Mouse (Mus musculus) MEL-GATA-1-ER (cell line): Measurements from ENCODE around the gene Cfap43.

ENCODE experiments used
- DNase-seq: peaks from one replicate; pipeline ENCODE4 v3.0.0-alpha.2; 2012; ENCODE audit warnings: low read depth; ENCODE audit errors: extremely low read depth

The Cfap43 gene

GRCm38 (mm10) chr19:47915251-47915650, 3.8 kb downstream of the Cfap43 start:
- no peak for DNase-seq

- DNase-seq: no peak
These were observed 4.9 kb downstream of the Cfap43 start for GRCm38 (mm10) chr19:47914191-47914590.

GRCm38 (mm10) chr19:47913344-47913743, 5.7 kb downstream of the Cfap43 start:
- no peak for DNase-seq

DNA sequence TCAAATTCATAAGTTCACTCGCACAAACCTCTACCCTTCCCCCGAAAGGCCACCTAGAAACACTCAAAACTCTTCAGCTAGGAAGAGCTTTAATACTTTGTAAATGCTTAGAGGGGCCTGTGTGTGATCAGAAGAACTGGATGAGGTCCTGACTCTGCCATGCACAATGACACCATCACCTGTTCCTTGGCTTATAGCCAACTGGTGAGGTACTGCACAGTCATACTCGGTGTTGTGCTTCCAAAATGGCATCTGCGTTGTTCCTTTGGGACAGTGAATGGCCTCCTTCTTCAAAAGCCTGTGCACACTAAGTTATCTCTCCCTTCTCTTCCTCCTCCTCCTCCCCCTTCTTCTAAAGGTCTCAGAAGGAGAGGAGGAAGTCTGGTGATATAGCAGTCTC, 8.3 kb downstream of the Cfap43 start:
- DNase-seq: no peak

DNA sequence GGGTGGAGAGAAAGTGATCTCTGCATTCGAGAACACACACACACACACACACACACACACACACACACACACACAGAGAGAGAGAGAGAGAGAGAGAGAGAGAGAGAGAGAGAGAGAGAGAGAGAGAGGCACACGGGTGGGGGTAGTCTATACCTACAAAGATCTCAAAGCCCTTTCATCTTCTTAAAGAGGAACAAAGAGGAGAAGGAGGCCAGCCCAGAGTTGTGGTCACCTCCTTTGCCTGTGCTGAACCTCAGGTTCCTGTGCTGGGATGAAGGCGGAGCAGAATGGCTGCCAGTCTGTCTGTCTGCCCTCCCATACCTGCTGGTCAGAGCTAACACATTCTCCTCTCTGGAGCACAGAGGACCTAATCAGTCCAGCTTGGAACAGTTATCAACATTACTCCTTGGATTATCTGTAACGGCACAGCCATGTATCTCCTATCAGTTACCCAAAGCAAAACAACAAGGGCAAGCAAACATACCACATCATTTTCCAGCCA, 8.9 kb downstream of the Cfap43 start:
- DNase-seq: peak; percentile 79

- DNase-seq: no peak
These were observed 9.5 kb downstream of the Cfap43 start for GRCm38 (mm10) chr19:47909387-47910116.

DNA sequence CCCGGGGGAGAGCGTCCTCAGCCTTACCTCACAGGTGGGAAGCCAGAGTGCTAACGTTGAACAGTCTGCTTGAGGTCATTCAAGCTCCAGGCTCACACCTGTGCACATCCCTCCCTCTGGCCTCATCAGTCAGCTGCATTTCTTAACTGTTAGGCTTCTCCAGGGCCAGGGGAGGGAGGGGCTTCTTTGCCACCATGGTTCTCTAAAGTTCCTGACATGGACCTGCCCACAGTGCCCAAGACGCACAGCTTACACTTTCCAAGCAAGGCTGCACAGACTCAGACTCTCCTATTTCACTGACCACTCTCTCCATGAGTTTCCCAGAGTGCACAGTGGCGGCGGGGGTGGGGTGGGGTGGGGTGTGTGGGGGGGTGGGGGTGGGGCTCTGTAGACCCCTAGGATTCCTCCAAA, 10.1 kb downstream of the Cfap43 start:
- no peak for DNase-seq

- no peak for DNase-seq
These were observed 11.5 kb downstream of the Cfap43 start for GRCm38 (mm10) chr19:47907596-47907995.

- peak; percentile 63 for DNase-seq
These were observed 13.5 kb downstream of the Cfap43 start for GRCm38 (mm10) chr19:47905603-47906002.

DNA sequence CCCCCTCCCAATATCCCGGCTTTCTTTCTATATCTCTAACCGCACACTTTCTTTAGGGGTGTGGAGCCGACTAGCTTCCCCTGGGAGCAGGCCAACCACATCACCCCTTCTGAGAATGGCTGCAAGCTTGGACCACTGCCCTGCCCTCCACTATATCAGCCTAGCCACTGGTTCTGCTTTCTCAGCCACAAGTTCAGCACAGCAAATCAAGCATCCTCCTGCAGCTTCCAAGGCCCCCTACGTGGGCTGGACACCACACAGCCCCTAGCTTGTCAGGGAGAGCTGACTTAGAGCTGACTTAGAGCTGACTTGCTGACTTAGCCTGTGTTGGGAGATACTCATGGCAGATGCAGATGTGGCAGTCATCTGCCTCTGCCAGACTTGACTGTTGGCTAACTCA, 14.0 kb downstream of the Cfap43 start:
- no peak for DNase-seq

GRCm38 (mm10) chr19:47903679-47904078, 15.4 kb downstream of the Cfap43 start:
- no peak for DNase-seq

DNA sequence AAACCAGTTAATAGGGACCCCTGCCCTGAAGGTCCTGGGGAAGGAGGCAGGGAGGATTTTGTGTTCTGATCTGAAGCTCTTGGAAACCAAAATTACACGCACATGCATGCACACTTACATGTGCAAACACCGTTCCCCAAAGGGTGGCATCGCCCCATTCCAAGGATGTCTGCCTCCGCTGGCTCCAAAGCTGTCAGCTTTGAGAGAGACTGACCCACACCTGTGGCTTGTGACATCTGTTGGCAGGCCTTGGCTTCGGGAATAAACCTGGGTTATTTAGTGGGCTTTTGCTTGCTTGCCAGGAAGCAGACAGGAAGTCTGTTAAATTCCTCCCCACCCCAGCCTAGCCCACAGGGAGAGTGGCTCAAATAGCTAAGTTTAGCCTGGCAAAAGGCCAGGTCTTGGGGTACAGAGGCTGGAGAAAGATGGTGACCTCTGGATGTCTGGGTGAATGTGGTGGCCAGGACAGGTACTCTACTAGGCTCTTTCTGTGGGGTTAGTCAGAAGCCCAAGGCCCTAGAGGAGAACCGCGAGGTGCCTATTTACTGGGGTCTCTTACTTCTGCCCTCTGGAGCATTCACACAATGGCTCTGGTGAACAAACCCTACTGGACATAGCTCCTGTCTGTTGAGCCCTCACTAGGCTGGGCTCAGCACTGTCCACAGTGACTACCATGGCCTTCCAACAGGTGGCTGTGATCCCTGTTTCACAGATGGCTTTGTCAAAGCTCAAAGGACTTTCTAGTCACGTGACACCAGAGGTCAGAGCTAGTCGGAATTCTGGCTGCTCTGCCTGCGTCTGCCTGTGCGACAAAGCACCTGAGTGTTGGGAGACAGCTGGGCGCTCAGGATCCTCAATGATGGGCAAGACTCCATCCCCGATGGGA, 16.5 kb downstream of the Cfap43 start:
- DNase-seq: no peak

GRCm38 (mm10) chr19:47900558-47900957, 18.5 kb downstream of the Cfap43 start:
- no peak for DNase-seq

GRCm38 (mm10) chr19:47900012-47900411, 19.1 kb downstream of the Cfap43 start:
- DNase-seq: no peak

DNA sequence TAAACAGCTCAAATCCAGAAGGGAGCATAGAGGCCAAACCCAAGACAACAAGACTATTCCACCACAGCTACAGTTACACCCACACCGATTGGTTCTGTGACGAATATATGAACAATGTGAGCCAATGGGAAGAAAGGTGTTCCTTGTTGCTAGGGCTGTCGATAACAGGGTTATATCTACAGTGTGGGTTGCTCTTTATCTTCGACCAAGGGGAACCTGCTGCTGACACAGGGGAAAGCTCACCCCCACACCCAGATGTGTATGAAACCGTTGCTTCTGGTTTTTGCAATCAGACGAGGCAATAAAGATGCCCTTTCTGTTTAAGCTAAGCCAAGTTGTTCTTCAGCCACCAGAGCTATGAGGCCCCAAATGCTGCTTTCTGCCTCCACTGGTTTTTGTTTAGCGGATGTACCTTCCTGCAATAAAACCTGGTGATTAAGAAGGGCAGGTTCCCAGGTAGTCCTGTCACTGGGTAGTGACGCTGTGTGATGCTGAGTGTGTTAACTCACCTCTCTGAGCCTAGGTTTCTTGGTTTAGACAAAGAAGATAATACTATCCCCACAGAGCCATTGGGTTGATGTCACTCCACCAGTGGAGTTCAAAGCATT, 20.5 kb downstream of the Cfap43 start:
- peak; percentile 94 for DNase-seq

DNA sequence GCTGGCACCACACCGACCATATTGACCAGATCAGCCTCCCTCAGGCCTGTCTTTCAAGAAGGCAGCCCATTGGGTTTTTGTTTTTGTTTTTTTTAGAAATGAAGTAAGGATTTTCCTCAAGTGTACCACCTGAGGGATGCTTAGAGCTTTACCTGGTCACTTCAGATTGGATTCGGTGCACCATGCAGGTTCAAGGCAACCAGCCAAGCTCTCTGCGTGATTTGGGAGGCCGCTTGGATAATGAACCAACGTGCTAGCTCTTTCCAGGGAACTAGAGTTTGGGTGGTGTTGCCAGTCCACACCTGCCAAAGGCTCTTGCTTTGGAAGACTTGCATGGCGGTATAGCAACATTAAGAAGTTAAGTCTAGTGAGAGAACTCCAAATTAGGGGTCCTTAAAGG, 26.0 kb downstream of the Cfap43 start:
- DNase-seq: no peak

DNA sequence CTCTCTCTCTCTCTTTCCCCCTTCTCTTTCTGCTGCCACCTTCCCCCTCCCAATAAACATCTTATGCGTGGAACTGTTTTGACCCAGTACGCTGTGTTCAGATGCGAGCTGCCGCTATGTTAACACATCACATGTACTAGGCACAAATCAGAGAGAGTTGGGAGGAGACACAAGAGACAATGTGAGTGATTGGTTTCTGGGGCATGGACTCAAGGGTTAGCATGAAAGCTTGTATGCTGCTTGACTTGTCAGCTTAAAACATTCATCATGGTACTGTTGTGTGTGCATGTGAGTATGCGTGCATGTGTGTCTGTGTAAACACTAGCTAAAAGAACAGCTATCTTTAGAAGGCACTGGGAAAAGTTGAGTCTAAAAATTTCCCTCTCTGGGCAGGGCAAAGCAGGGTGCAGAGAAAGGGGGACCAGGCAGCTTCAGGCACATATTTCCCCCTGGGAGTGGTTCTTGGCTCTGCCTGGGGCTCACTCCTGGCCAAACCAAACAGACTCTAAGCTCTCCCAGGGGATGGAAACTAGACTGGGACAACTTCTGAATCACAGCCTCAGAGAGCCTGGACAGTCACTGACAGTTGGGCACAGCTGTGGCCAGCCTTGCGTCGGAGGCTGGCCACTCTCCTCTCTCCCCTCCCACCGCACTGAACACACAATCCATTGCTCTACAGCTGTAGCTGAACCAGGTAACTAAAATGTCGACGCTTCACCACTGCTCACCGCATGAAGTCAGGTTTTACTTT, 27.4 kb downstream of the Cfap43 start:
- no peak for DNase-seq

DNA sequence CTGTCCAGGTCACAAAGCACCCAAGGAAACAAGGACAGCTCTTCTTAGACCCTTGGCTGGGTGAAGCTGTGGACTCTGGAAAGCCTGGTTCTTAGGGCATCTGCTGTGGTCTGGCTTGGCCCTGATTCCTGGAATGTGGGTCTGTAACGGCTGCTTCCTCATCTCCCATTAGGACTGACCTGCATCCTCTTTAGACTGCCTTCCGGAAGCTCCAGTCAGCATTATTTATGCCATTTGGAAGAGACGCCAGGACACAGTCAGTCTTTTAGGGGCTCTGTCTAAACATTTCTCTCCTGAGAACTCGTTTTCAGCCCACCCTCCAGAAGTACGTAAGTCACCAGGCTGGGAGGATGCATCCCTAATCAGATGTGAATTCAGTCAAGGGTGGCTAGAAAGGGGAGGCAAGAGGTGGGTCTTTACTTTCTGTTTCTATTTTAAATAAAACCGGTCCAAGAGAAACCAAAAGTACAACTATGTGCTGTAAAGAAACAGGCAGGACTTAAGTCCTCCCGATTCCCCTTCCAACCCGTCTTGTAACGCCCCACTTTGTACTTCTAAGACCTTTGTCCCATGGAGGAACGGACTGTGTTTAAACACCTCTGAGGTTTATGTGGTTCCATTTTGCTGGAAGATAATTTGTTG, 28.5 kb downstream of the Cfap43 start:
- DNase-seq: no peak

GRCm38 (mm10) chr19:47888037-47888436, 31.1 kb downstream of the Cfap43 start:
- no peak for DNase-seq

GRCm38 (mm10) chr19:47887417-47887816, 31.7 kb downstream of the Cfap43 start:
- DNase-seq: no peak

- no peak for DNase-seq
These were observed 32.5 kb downstream of the Cfap43 start for GRCm38 (mm10) chr19:47886617-47887016.
